Mouse (Mus musculus): Measurements from ENCODE around the gene Bcat2. TPM values are rescaled to one million over a fixed set of nuclear protein-coding genes. Genes with fewer than 3 reads are reported as not detected.
A peak's percentile ranks its signal among the peaks of the same experiment; 100 is the strongest.

Gene Bcat2
- polyA plus RNA-seq, 1 experiment: 54.1 TPM

GRCm38 (mm10) chr7:45628364-45629294 lies 58.7 kb downstream of the Bcat2 start:
- TF ChIP-seq MYOG (IDR thresholded peaks at IDR 0.05; ENCODE audit: control insufficient read depth in 1 of 3, insufficient read depth in 1 of 3, insufficient read length in 2 of 3, low read depth in 2 of 3): peak in 1 of 3 experiments; percentile 20
- TF ChIP-seq E2F4 (IDR thresholded peaks at IDR 0.05; ENCODE audit: insufficient read depth): no peak
- TF ChIP-seq POLR2A (IDR thresholded peaks at IDR 0.05; ENCODE audit: insufficient read length, low read depth): peak; percentile 48
- TF ChIP-seq TCF3 (IDR thresholded peaks at IDR 0.05; ENCODE audit: insufficient read length, low read depth): no peak
- TF ChIP-seq MYOD1 (IDR thresholded peaks at IDR 0.05; ENCODE audit: control insufficient read depth in 1 of 3, insufficient read length in 2 of 3, low read depth in 2 of 3): peak in 1 of 3 experiments; percentile 68
- H3K4me3 ChIP-seq: no peak overlapping the region
- peak overlapping the region; percentile 24 for H3K4me2 ChIP-seq (ENCODE audit: low read depth)
- H3K79me2 ChIP-seq (ENCODE audit: control insufficient read depth, insufficient read depth): no peaks in the 10 kb centered on the region
- no peaks in the 10 kb centered on the region for H3K36me3 ChIP-seq (ENCODE audit: control insufficient read depth, insufficient read depth)
- H3ac ChIP-seq (ENCODE audit: control insufficient read depth, insufficient read length): no peak overlapping the region
- no peaks in the 10 kb centered on the region for H3K27me3 ChIP-seq (ENCODE audit: control insufficient read depth, insufficient read depth, insufficient read length)

- Histone ChIP-seq H3K79me2 (ENCODE audit: control insufficient read depth, insufficient read depth) (no peaks in the 10 kb centered on the region), H3K4me2 (ENCODE audit: low read depth) (no peak overlapping the region), H3ac (ENCODE audit: control insufficient read depth, insufficient read length) (no peak overlapping the region), H3K36me3 (ENCODE audit: control insufficient read depth, insufficient read depth) (no peaks in the 10 kb centered on the region), H3K4me3 (no peak overlapping the region), H3K27me3 (ENCODE audit: control insufficient read depth, insufficient read depth, insufficient read length) (no peaks in the 10 kb centered on the region)
- TF ChIP-seq USF1 (IDR thresholded peaks at IDR 0.05; ENCODE audit: low read depth): no peak
- TF ChIP-seq MYOD1 (IDR thresholded peaks at IDR 0.05; ENCODE audit: control insufficient read depth in 1 of 3, insufficient read length in 2 of 3, low read depth in 2 of 3): no peak
- no peak for TF ChIP-seq MYOG (IDR thresholded peaks at IDR 0.05; ENCODE audit: control insufficient read depth in 1 of 3, insufficient read depth in 1 of 3, insufficient read length in 2 of 3, low read depth in 2 of 3)
- TF ChIP-seq CEBPB (IDR thresholded peaks at IDR 0.05; ENCODE audit: insufficient read depth, poor library complexity, severe bottlenecking): no peak
- no peak for TF ChIP-seq TCF12 (IDR thresholded peaks at IDR 0.05; ENCODE audit: insufficient read depth, poor library complexity, severe bottlenecking)
- TF ChIP-seq SRF (IDR thresholded peaks at IDR 0.05; ENCODE audit: control insufficient read depth, insufficient read length, low read depth): no peak
- no peak for TF ChIP-seq TCF3 (IDR thresholded peaks at IDR 0.05; ENCODE audit: insufficient read length, low read depth)
- no peak for TF ChIP-seq REST (IDR thresholded peaks at IDR 0.05; ENCODE audit: insufficient read depth, insufficient read length)
- TF ChIP-seq E2F4 (IDR thresholded peaks at IDR 0.05; ENCODE audit: insufficient read depth): no peak
- TF ChIP-seq MAX (IDR thresholded peaks at IDR 0.05; ENCODE audit: low read depth): no peak
- TF ChIP-seq POLR2AphosphoS2 (IDR thresholded peaks at IDR 0.05; ENCODE audit: insufficient read length, low read depth): no peak
Observed at GRCm38 (mm10) chr7:45630064-45630907, 60.3 kb downstream of the Bcat2 start.

GRCm38 (mm10) chr7:45632499-45632898 lies 62.5 kb downstream of the Bcat2 start:
- H3K27me3 ChIP-seq (ENCODE audit: control insufficient read depth, insufficient read depth, insufficient read length): no peaks in the 10 kb centered on the region
- H3K4me2 ChIP-seq (ENCODE audit: low read depth): no peak overlapping the region
- H3K79me2 ChIP-seq (ENCODE audit: control insufficient read depth, insufficient read depth): no peaks in the 10 kb centered on the region
- H3K36me3 ChIP-seq (ENCODE audit: control insufficient read depth, insufficient read depth): no peaks in the 10 kb centered on the region
- TF ChIP-seq CEBPB (IDR thresholded peaks at IDR 0.05; ENCODE audit: insufficient read depth, poor library complexity, severe bottlenecking) (no peak), MYOG (IDR thresholded peaks at IDR 0.05; ENCODE audit: control insufficient read depth in 1 of 3, insufficient read depth in 1 of 3, insufficient read length in 2 of 3, low read depth in 2 of 3) (no peak), TCF12 (IDR thresholded peaks at IDR 0.05; ENCODE audit: insufficient read depth, poor library complexity, severe bottlenecking) (no peak)
- no peak overlapping the region for H3K4me3 ChIP-seq
- no peak overlapping the region for H3ac ChIP-seq (ENCODE audit: control insufficient read depth, insufficient read length)

- TF ChIP-seq POLR2A (IDR thresholded peaks at IDR 0.05; ENCODE audit: insufficient read length, low read depth) (no peak), POLR2AphosphoS2 (IDR thresholded peaks at IDR 0.05; ENCODE audit: insufficient read length, low read depth) (peak; percentile 34)
- Histone ChIP-seq H3K27me3 (ENCODE audit: control insufficient read depth, insufficient read depth, insufficient read length) (no peaks in the 10 kb centered on the region), H3K4me3 (no peak overlapping the region), H3K36me3 (ENCODE audit: control insufficient read depth, insufficient read depth) (no peaks in the 10 kb centered on the region), H3K4me2 (ENCODE audit: low read depth) (no peak overlapping the region), H3ac (ENCODE audit: control insufficient read depth, insufficient read length) (no peak overlapping the region), H3K79me2 (ENCODE audit: control insufficient read depth, insufficient read depth) (no peaks in the 10 kb centered on the region)
Observed at GRCm38 (mm10) chr7:45634946-45635681, 65.2 kb downstream of the Bcat2 start.

All from myocyte (in vitro differentiated cells).